Mouse (Mus musculus) lung, adult 18-20 months (tissue): ENCODE measurements around the gene Camta2.

Experiments used
- DNase-seq, 2 experiments: peaks; one replicate each; pipeline ENCODE4 v3.0.0; 2022; ENCODE audit warnings: mixed read lengths in 2 of 2

The Camta2 gene

DNA sequence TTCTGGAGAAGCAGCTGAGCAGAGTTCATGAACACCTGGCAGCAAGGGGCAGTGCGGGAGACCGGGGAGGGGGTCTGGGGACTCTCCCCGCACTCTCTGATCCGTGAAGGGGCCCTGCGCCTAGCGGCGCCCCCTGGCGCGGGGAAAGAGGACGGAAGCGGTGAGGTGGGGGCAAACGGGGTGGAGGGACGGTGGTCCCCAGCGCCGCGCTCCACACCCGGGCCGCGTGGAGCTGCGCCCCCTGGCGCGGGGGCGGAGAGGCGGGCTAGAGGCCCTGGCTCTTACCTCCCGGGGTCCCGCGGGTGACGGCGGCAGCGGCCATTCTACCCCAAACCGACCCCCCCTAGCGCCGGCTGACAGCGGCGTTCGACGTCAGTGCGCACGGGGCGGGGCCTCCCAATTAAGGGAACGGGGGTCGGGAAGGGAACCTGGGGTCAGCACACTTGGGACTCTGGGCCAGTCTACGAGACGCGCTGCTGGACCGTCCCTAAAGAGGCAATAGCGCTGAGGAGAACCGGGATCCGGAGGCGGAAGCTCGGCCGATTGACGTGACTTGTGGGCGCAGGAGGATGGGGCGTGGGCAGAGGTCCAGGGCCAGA is at the start of gene Camta2:
TSS of gene Camta2 (minus strand) at position 505 of the 599 bp plus-strand sequence.
- DNase-seq: peak; percentile 88 to 89

DNA sequence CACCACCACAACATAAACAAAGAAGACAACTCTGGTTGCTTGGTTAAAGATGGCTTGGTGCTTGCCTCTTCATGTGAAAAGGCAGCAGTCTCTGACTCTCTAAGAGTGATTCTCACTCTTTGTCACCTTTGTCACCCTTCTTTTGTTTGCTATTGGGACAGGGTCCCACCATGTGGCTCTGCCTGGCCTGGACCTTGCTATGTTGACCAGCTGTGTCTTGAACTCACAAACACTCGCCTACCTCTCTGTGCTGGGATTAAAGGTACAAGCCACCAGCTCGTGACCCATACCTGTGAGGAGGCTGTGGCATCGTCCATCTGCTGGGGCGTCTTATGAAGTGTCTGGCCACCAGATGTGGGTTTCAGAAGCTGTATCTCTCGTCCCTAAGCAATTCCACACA is 45.4 kb upstream of the Camta2 start:
- no peak for DNase-seq

DNA sequence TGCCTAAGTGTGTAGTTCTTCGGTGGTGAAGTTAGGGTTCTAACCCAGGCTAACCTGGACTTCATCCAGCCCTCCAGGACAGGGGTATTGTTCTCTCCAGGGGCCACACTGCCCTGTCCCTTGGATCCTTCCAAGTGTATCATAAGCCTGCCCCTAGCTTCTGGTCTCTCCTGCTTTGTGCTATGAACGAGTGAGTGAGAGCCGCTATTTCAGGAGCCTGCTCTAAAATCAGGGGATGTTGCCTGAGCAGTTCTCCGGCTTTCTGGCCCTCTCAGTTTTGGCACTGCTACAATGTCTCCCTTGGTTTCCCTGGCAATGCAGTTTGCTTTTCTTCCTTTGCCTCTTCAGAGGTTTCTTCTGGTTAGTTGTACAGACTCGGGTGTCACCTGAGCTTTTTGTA is 43.3 kb upstream of the Camta2 start:
- DNase-seq: no peak

DNA sequence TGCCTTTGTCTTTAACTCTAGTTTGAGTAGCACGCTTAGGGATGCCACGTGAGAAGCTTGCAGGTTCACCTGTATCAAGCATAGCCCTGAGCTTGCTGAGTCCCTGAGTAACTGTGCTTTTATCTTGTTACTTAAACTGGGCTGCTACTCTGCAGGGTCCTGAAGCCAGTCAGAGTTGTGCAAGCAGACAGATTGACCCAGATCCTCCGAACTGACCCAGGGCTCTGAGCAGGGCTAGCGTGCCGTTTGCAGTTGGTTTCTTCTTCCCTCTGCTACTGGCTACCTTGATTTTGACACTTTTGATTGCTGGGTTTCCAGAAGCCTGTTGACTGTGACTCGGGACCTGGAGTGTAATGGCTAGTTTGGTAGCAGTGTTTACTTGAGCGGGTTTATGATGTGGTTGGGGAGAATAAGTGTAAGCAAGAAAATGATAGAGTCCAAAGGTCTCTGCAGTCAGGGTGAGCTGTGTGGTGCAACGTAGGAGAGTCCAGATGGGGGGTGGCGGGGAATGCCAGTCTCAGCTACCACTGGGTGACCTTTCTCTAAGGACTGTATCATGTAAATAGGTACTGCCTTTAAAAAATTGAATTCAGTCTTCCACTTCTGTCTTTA is 42.6 kb upstream of the Camta2 start:
- no peak for DNase-seq

DNA sequence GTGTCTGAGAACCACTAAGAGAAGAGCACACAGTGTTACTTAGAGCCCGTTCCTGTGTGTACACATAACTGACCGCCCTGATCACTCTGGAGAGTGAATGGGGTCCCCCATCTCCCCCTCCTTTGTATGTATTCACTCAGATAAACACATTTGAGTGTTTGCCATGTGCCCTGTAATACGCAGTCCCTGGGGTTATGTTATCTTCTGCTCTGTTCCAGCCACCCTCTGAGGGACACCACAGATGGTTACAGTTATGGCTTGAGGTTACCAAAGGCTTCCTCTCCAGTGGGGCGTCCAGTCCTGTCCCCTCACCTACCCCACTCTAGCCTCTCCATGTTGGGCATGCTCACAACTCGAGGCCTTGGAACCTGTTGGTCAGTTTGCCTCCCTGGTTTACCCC is 39.5 kb upstream of the Camta2 start:
- no peak for DNase-seq

DNA sequence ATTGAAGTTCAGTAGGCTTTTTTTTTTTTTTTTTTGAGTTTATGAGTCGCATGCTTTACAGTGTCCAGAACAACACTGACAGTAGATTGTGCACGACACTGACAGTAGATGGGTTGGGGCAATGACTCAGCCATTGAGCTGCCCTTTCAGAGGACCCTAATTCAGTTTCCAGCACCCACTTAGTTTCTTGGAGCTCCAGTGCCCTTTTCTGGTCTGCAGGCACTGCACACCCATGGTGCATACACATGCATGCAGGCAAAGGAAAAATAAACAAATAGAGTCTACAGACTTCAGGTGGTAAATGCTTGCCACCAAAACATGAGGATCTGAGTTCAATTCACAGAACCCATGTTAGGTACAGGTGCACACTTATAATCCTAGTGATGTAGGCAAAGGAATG is 38.7 kb upstream of the Camta2 start:
- DNase-seq: no peak

DNA sequence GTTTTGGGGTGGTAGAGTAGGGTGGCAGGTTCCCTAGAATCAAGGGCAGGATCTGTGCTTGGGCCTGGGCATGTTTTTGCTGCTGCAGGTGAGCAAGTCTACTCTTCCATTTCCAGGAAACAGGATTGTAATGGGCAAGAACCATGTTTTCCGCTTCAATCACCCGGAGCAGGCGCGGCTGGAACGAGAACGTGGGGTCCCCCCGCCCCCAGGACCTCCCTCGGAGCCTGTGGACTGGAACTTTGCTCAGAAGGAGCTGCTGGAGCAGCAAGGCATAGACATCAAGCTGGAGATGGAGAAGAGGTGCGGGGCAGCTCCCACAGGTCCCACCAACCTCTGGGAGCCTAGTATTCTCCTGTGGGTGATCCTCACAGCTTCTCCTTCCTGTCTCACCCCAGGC is 36.8 kb upstream of the Camta2 start:
- DNase-seq: no peak

DNA sequence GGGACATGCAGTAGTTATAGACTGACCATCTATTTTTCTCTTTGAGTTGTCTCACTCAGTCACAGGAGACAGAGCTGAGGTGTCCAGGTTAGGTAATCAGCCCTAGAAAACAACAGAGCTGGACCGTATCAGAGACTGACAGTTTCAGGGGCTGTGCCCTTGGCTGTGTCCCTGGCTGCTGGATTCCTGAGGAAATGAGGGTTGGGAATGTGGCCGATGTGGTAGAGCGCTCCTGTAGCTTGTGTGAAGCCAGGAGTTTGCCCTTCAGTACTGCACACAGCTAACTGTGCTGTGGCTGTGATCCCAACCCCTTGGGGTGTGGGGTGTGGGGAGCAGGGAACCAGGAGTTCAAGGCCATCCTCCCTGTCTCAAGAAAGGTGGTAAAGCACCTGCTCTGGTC is 33.2 kb upstream of the Camta2 start:
- DNase-seq: no peak

DNA sequence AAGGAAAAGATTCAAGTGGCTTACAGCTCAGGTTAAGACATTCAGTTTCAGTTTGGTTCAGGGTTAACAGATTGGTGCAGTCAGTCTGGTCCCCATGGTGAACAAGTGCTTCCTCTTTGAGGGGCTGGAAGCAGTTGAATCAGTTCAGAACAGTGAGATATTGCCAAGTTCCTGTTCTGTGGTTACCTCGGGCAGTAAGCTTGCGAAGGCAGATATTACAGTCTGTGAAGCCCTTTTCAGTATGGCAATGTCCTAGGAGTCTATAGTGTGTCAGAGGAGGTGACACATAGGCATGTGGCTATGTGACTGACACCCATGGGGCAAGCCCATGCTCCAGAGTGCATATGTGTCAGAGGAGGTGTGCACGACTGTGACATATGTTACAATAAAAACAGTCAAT is 32.7 kb upstream of the Camta2 start:
- DNase-seq: peak; percentile 25 to 32

DNA sequence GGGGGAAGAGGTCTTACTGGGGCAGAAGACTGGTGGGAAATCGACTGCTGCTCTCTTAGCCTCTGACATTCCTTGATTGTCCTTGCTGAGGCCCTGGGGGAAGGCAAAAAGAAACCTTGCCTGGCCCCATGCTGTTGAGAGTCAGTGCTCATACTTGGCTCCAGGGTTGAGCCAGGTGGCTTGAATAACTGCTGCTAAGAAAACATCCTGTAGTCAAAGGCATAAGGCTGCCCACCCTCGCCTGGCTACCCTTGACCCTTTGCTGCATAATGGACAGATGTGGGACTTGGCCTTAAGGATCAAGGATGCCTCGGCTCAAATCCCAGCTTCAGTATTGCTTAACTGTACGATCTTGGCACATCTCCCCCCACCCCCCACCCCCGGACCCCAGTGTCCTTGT is 30.6 kb upstream of the Camta2 start:
- no peak for DNase-seq

DNA sequence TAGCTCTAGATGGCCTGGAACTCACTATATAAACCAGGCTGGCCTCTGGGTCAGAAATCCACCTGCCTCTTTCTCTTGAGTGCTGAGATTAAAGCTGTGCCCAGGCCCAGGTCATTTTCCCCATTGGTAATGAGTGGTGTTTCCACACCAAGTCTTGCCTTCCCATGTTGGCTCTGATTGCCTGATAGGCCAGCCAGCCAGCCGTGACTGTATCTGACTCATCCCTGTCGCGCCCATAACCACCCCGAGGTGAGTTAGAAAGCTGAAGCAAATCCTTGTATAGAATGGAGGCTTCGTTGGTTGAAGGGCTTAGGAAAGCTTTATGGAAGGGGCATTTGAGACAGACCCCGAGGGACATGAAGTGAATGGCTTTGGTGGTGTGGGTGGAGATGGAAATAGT is 27.9 kb upstream of the Camta2 start:
- no peak for DNase-seq

DNA sequence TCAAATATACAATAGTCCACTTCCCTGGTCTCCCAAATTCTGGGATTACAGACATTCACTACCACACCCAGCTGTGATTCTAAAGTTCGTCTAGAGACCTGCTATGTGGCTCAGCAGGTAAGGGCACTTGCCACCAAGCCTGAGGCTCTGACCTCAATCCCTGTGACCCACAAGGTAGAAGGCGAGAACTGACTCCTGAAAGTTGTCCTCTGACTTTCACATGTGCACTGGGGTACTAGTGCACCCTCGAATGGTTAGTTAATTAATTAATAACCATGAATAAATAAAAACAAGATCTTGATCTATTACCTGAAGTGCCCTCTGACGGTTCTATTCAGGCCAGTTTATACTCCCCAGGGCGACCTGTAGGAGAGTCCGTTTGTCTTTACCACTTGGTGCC is 25.3 kb upstream of the Camta2 start:
- no peak for DNase-seq

DNA sequence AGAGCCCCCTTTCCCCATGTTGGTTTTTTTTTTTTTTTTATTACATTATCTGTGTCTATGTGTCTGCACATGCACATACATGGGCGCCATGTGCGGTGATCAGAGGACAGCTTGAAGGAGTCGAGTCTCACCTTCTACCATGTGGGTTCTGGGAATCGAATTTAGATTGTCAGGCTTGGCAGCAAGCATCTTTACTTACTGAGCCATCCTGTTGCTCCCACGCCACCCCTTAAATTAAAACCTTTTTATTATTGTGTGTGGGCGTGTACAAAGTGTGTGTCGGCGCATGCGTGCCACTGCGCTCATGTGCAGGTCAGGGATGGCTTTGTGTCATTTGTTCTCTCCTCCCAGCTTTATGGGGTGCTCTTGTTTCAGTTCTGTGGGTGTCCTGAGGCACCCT is 23.1 kb upstream of the Camta2 start:
- DNase-seq: no peak

DNA sequence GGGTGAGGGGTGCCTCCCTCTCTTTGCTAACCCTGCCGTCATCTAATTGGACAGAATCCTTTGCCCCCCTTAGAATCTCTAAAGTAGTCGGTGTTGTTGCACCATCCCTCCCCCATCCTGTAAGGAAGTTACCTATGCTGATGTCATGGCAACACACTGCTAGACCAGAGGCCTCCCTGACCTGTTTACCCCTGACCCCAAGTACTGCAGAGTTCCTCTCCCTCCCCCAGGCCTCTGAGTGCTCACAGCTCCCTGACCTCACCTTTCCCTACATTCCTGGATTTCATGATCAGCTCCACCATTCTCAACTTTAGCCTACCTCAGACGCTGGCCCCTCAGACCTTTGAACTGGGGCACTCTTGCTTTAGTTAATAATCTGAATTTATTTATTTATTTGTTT is 18.2 kb upstream of the Camta2 start:
- no peak for DNase-seq

DNA sequence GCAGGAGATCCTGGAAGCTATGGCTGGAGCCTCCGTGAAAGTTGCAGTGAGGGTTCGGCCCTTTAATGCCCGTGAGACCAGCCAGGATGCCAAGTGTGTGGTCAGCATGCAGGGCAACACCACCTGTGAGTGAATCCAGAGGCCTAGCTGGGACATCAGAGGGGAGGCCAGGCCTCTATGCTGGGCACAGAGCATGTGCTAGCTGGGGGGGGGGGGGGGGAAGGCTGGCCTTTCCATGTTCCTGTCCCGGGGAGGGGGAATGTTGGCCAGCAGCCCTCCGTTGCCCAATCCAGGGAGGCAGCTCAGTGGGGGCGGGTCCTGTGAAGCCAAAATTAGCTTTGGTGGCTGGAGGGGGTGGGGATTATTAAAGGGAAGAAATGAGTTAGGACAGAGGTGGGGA is 14.9 kb upstream of the Camta2 start:
- DNase-seq: peak; percentile 64 to 67

DNA sequence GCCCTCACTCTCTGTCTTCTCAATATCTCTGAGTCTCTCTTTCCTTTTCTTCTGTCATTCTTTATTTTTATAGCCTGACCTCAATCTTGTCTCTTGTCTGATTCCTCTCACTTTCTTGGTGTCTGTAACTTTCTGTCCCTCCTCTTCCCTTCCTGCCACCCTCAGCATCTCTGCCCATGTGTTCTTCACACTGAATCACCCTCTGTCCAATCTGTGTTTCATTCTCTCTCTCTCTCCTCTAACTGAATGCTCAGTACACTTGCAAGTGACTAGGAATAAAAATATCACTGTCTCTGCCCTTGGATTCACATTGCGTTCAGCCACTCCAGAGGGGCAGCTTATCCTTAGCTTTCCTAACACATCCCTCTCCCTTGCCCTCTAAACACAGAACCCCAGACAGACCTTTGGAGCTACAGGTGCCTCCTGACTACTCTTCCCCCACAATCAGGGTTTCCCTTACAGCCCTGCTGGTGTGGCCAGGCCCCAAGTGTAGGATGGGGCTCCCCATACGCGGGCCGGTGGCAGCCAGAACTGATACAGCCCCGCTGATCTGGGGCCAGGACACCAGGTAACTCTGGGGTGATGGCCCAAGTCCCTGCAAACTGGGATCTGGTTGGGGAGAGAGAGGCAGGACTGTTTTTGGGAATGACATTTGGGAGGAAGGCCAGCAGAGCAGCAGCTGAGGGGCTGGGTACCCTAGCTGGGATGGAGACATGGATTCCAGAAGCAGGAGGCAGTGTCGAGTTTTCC is 14.3 kb upstream of the Camta2 start:
- DNase-seq: no peak

DNA sequence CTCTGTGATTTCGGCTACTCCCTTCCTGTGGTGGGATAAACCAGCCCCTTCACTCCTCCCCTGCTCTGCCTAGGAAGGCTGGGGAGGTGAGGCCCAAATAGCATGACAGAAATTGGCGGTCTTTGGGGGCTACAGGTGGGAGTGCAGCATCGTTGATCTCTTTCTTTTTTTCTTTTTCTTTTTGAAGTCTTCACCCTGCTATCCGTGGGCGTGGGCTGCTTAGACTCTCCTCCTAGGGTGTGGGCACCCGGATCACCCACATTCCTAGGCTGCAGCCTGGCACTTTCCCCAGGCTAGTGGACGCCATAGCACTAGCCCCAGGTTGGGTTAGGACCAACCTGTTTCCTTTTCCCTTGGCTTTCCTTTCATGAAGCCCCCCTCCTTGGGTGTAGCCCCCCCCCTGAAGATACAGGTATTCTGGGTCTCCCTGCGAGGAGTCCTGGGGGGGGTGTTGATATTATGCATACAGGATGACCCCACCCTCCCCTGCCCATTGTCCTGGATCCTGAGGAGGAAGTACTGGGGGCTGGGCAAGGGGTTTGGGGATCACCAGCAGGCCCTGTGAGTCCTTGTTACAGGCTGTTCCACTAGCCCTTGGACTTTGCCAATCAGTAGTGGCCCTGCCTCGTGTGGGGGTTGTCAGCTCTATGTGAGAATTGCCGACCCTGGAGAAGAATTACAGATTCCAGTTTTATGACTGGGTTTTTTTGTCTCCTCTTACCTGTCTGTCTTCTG is 13.5 kb upstream of the Camta2 start:
- peak; percentile 40 to 47 for DNase-seq

DNA sequence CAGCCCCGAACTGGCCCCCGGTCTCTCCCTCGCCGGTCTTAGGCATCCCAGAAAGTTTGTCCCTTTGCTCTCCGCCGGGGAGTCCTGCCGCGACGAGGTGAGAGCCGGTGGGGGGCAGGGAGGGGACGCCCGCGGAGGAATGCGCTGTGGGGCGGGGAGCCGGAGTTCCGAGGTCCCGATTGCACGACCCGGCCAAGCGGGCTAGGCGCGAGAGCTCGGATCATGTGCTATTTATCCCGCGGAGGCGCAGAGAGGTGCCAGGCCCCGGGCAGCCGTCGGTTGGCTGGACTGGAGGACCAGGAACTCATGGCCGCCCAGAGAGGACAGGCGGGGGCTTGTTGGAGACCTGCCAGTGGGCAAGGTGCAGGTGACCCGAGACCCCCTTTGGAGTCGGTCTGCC is 12.7 kb upstream of the Camta2 start:
- DNase-seq: peak; percentile 78 to 85

DNA sequence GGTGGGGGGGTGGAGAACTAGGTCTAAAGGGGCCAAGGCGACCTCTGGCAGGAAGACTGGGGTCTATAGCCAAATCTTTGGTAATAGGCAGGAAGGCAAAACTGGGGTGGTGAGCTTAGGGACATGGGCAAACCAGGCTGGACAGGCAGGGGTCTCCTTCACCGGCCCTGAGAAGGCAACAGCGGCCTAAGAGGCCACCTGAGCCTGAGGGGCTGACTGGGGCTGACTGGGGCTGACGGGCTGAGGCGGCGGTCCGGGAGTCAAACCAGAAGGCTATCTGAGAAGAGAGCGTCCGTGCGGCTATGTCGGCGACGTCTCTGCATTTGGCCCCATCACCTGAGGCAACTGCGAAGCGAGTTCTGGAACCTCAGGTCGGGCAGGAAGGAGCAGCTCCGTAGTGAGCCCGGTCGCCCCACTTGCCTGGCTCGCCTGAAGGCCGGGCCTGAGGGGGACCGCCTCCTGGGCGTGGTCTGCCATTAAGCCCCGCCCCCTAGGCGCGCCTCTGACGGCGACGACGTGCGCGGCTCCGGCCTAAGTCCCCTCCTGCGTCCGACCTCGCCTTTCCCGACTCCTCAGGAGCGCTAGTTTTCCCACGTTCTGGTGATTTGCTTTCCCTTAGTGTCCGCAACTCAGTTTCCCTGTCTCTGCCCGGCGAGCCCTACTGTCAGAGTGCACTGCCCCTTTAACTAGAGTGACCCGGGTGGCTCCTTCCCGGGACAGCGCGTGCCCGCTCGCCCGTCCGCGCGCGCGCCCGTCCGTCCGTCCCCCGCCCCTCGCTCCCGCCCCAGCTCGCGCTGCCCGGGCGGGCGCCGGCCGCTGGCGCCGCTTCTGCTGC is 12.0 kb upstream of the Camta2 start, which contains the start of the genes Inca1 and Kif1c:
TSS of gene Inca1 (minus strand) at position 434 of the 835 bp plus-strand sequence.
TSS of gene Kif1c (plus strand) at position 827 of the 835 bp plus-strand sequence.
- DNase-seq: peak; percentile 93

DNA sequence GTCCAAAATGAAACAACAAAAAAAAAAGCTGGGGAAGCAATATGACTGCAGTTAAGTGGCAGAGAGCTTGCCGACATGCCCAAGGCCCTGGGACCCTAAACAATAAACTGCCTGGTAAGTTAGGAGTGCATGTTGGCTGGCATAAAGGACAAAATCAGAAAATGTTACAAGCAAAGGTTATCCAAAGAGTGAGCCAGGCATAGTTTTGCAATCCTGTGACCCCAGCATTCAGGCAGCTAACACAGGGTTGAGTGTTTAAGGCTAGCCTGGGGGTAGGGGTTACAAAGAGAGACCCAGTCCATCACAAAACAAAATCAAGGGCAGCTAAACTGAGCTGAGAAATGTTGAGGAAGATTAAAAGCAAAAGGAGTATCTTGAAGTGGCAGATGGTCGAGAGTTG is 11.1 kb upstream of the Camta2 start:
- no peak for DNase-seq

DNA sequence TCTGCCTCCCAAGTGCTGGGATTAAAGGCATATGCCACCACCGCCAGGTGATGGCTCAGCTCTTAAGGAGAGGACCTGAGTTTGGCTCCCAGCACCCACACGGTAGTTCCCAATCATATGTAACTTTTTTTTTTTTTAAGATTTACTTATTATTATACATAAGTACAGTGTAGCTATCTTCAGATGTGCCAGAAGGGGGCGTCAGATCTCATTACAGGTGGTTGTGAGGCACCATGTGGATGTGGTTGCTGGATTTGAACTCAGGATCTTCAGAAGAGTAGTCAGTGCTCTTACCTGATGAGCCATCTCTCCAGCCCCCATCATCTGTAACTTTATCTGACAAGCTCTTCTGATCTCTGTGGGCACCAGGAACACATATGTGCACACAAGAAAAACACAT is 9.5 kb upstream of the Camta2 start:
- DNase-seq: no peak

DNA sequence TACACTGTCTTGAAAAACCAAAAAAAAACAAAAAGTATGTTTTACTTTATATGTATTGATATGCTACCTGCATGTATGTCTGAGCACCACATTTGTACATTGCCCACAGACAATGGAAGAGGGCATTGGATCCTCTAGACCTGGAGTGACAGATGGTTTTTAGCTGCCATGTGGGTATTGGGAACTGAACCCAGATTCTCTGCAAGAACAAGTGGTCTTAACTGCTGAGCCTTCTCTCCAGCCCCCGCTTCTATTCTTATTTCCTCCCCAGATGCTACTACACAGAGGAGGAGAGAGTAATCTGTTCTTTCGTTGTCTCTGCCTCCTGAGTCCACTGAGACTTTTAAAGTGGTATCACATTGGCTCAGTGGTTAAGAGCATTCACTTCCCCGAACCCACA is 5.6 kb upstream of the Camta2 start:
- DNase-seq: no peak

DNA sequence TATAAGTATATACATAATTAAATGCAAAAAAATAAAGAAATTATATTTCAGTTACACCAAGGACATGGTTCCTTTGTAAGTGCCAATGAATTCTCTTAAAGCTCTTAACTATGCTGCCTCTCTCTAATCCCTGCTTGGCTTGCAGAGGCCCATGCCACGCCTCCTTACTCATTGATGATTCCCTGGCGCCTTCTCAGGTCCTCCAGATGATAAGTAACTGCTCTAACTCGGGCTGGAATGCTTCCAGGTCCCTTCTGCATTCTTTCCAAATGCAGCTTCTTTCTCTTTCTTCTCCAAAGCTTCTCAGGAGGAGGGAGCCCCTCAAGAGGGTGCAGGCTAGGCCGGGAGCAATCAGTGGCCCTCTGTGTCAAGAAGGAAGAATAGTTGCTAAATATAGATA is 1.7 kb upstream of the Camta2 start:
- DNase-seq: no peak
